Mouse (Mus musculus) cerebellum, postnatal 14 days (tissue): ENCODE results near the gene Tmem178.

Source experiments
- DNase-seq, 2 experiments: peaks; one replicate each; pipeline ENCODE4 v3.0.0; 2021; ENCODE audit warnings: mixed read lengths in 2 of 2

Tmem178 gene

GRCm38 (mm10) chr17:80945510-80945909, 1.1 kb downstream of the Tmem178 start:
- DNase-seq: peak in 1 of 2 experiments; percentile 56

GRCm38 (mm10) chr17:80946091-80946885, 1.9 kb downstream of the Tmem178 start:
- peak; percentile 82 to 84 for DNase-seq

- peak in 1 of 2 experiments; percentile 57 for DNase-seq
These were observed 2.9 kb downstream of the Tmem178 start for GRCm38 (mm10) chr17:80947075-80947960.

- peak in 1 of 2 experiments; percentile 55 for DNase-seq
These were observed 5.0 kb downstream of the Tmem178 start for GRCm38 (mm10) chr17:80949382-80949781.

GRCm38 (mm10) chr17:80949895-80950294, 5.5 kb downstream of the Tmem178 start:
- peak; percentile 49 to 54 for DNase-seq

- DNase-seq: peak; percentile 88 to 91
These were observed 7.9 kb downstream of the Tmem178 start for GRCm38 (mm10) chr17:80952305-80952704.

- no peak for DNase-seq
These were observed 11.0 kb downstream of the Tmem178 start for GRCm38 (mm10) chr17:80955415-80955814.

GRCm38 (mm10) chr17:80955998-80956811, 11.8 kb downstream of the Tmem178 start:
- DNase-seq: peak in 1 of 2 experiments; percentile 44

- DNase-seq: no peak
These were observed 13.9 kb downstream of the Tmem178 start for GRCm38 (mm10) chr17:80958332-80958731.

- peak in 1 of 2 experiments; percentile 29 for DNase-seq
These were observed 15.4 kb downstream of the Tmem178 start for GRCm38 (mm10) chr17:80959840-80960239.

GRCm38 (mm10) chr17:80967475-80967874, 23.0 kb downstream of the Tmem178 start:
- DNase-seq: no peak

GRCm38 (mm10) chr17:80969643-80970619, 25.5 kb downstream of the Tmem178 start:
- DNase-seq: peak; percentile 83 to 87

GRCm38 (mm10) chr17:80970716-80971115, 26.3 kb downstream of the Tmem178 start:
- DNase-seq: no peak

GRCm38 (mm10) chr17:80972891-80973290, 28.5 kb downstream of the Tmem178 start:
- DNase-seq: no peak

GRCm38 (mm10) chr17:80977245-80977644, 32.8 kb downstream of the Tmem178 start:
- DNase-seq: no peak

- no peak for DNase-seq
These were observed 35.7 kb downstream of the Tmem178 start for GRCm38 (mm10) chr17:80980096-80980495.

- DNase-seq: peak; percentile 76 to 80
These were observed 37.4 kb downstream of the Tmem178 start for GRCm38 (mm10) chr17:80981721-80982411.

- peak; percentile 95 to 97 for DNase-seq
These were observed 38.0 kb downstream of the Tmem178 start for GRCm38 (mm10) chr17:80982412-80982787.

GRCm38 (mm10) chr17:80982976-80983375, 38.5 kb downstream of the Tmem178 start:
- DNase-seq: peak in 1 of 2 experiments; percentile 30

- no peak for DNase-seq
These were observed 47.2 kb downstream of the Tmem178 start for GRCm38 (mm10) chr17:80991535-80992127.
